Mouse (Mus musculus) left cerebral cortex, postnatal 25 days (tissue): ENCODE data around the gene Prss36. TPM values are rescaled to one million over a fixed set of nuclear protein-coding genes. Genes with fewer than 3 reads are reported as not detected.
A peak's percentile ranks its signal among the peaks of the same experiment; 100 is the strongest.
"Not testable (repeated sequence)": the region's sequence is repeated elsewhere in the genome, so short reads cannot be mapped to it uniquely, and the experiment has no call there.

Experiments
- DNase-seq, 2 experiments: peaks; one replicate each; pipeline ENCODE4 v3.0.0; 2022; ENCODE audit warnings: low spot score in 2 of 2, mixed read lengths in 1 of 2
- intact Hi-C: fragments of 180-260 bp; cut with DNase I; formaldehyde crosslinking; loops from one replicate; pipeline ENCODE4 v1.15.1; 2025
- total RNA-seq, 2 experiments: library from RNA; stranded (reverse); gene quantifications; 2 replicates each; pipeline ENCODE4 v1.2.3; 2021

The Prss36 gene
- 1 to 10 TPM; 8.0 to 9.3 TPM for total RNA-seq

DNA sequence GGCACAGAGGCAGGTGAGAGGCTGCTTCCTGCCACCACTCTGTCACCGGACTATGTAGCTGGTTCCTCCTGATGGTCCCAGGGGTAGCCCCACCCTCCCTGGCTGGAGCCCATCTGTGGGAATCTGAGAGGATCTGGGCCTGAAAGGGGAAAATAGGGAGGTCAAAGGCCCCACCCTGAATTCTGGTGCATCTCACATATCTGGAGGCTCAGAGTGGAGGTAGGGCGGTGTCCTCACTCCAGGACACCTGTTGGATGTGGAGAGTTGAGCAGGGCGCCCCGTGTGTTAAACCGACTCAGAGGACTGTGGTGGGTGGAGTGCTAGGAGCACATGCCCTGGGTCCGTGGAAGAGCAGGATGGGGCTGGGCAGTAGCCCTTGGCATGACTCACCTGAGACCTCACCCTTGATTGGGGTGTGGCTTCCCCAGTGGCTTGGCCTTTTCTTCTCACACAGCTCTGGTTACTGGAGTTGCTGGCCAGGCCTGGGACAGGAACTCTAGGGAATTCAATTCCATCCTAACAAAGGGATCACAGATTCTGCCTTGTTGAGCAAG, at the start of gene Prss36:
Gene Prss36 (minus strand): TSS at position 256 of the 554 bp plus-strand sequence.
- DNase-seq, result no peak
- intact Hi-C loops, result no loop called here

DNA sequence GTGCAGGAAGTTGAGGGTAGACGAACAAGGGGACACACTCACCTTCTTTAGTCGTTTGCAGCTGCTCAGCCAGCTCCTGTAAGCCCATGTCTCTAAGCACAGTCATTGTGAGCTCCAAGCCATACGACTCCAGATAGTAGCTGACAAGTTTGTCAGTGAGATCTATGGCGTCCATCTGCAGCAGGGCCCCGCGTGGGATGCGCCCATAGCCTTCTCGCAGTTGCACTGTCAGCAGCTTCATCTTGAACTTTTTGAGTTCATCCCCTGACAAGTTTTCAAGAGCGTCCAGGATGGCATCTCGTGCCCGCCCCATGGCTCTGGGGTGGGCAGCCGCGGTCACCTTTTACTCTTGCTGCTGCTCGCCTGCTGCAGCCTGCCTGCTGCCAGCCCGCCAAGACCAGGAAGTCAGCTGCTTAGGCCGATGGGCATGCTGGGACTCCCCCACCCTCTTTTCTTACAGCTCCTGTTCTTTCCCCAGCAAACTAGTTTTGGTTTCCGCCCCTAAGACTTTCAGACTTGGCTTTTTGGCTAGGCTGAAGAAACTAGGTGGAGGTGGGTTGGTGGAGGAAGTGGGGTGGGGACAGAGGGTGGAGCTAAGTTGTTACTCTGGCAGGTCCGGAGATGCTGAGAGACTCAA, 46.9 kb upstream of the Prss36 start, which contains the start of gene Pycard:
Gene Pycard (minus strand): TSS at position 527 of the 637 bp plus-strand sequence.
- intact Hi-C loops, result loop anchor here (5.0 kb wide), 1 partner anchor 214 kb away; the partner anchor contains the start of gene Cox6a2
- DNase-seq, result peak; percentile 33 to 34

DNA sequence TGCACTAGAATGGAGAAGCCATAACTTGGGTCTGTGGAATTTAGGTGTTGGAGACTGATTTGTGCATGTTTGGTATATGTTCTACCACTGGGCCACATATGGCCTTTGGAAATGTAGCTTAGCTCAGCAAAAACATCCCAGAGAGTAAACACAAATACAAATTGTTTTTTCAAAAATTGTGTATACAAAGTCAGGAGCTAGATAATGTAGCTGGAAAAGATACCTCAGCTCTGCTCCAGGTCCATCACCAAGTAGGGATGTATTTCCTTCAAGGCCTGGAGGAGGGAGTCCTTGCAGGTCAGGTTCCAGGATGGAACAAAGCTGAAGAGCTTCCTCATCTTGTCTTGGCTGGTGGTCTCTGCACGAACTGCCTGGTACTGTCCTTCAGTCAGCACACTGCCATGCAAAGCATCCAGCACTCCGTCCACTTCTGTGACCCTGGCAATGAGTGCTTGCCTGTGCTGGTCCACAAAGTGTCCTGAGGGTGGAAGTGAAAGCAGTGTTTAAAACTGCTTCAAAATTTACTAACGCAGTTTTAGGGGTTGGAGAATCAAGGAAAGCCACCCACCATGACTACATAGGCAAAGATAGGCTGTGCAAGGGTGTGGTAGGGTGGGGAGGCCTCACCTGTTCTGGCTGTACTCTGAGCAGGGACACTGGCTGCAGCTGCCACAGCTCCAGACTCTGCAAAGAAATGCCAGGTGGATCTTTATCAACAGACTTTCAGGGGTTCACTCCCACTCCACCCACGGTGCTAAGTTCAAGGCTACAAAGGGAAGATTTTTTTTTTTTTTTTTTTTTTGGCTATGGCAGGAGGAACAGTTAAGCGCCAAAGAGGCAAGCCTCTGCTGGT, 46.2 kb upstream of the Prss36 start:
- no peak for DNase-seq
- intact Hi-C loops, result loop anchor here (5.0 kb wide), 1 partner anchor 215 kb away; the partner anchor contains the start of gene Cox6a2

DNA sequence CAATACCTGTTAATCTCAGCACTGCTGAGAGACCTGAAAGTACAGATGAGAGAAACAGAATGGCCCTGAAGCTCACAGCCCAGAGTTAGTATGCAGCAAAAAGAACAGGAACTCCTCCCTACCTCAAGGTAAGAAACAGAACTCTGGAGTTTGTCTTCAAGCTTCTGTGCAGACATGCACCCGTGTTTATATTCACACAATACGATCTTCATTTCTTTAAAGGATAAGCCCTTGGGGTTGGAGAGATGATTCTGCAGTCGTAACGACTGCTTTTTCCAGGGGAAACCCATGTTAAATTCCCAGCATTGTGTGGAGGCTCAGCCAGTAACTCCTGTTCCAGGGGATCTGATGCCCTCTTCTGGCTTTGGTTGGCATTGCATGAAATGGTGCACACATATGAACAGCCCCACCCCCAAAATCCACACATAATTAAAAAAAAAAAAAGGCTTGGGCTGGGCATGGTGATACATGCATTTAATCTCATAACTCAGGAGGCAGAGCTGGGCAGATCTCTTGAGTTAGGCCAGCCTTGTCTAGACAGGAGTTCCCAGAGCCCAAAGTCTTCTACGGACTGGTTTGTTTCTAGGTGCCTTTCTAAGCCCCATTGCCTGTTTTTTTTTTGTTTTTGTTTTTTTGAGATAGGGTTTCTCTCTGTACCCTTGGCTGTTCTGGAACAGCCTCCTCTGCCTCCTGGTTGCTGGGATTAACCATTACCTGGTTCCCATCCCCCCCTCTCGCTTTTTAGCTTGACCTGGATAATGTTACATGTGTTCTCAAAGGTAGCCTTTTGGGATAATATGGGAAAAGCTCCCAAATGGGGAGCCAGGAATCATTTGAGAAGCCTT, 45.3 kb upstream of the Prss36 start:
- peak; percentile 65 to 71 for DNase-seq
- intact Hi-C loops, result loop anchor here (5.0 kb wide), 1 partner anchor 215 kb away; the partner anchor contains the start of gene Cox6a2

DNA sequence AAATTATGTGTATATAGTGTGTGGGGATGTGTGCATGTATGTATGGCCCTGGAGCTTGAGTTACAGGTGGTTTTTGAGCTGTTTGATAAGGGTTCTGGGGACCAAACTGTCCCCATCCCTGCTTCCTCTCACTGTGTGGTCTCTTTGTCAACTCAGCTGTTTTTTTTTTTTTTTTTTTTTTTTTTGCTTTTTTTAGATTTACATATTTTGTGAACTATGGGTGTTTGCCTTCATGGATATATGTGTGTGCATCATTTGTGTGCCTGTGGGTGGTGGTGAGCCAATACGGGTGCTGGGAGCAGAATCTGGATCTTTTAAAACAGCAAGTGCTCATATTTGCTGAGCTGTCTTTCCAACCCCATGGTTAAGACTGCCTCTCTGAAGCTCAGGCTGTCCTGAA, 42.4 kb upstream of the Prss36 start:
- DNase-seq, result no peak
- intact Hi-C loops, result no loop called here

DNA sequence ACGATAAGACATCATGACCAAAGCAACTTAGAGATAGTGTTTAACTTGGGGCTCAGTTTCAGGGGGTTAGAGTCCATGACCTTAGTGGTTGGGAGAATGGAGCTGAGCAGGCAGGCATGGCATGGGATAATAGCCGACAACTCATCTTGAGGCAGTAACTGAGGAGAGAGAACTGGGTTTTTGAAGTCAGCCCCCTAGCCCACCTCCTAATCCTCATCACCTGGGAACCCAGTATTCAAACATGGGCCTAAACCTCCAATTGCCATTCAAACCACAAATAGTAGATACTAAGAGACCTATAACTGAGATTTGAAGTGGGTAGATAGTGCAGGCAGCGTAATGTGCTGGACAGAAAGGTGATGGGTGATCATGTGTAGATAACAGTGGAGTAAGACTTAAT, 34.1 kb upstream of the Prss36 start:
- no peak for DNase-seq
- intact Hi-C loops, result no loop called here

DNA sequence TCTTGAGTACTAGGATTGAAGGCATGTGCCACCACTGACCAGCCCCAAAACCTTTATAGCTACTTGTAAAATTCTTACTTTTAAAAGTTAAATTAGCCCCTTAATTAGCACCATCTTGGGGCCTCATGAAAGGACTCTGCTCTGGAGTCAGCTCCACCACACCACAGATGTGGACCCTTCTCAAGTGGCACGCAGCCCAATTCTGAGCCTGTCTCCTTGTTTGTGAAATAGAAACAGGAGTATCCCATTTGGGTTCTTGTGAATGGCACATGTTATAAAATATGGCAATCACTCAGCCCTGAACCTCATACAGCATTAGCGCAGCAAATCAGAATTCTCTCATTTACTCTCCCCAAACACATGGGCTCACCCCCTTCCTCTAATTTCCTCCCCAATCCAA, 32.3 kb upstream of the Prss36 start:
- no peak for DNase-seq
- intact Hi-C loops, result no loop called here

DNA sequence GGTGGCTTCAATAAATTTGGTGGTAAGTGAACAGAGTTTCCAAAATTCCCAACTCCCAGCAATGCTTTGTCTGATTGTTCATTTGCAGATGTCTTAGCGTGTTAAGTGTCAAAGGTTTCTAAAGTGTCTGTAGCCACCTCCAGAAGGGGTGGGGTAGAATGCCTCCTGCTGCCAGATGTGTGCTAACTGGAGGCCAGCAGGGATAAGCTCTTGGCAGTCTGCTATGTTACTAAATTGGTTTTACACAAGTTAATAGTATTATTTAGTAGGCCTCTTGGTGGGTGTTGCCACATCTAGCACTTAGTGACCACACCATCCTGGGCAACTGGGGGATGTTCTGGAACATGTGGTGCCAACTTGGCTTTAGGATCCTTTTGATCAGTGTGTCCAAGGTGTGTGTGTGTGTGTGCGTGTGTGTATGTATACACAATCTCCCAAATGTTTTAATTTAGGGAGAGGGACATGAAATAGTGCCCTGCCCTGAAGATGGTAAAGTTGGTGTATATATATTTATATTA, 27.9 kb upstream of the Prss36 start:
- DNase-seq, result no peak
- intact Hi-C loops, result no loop called here

DNA sequence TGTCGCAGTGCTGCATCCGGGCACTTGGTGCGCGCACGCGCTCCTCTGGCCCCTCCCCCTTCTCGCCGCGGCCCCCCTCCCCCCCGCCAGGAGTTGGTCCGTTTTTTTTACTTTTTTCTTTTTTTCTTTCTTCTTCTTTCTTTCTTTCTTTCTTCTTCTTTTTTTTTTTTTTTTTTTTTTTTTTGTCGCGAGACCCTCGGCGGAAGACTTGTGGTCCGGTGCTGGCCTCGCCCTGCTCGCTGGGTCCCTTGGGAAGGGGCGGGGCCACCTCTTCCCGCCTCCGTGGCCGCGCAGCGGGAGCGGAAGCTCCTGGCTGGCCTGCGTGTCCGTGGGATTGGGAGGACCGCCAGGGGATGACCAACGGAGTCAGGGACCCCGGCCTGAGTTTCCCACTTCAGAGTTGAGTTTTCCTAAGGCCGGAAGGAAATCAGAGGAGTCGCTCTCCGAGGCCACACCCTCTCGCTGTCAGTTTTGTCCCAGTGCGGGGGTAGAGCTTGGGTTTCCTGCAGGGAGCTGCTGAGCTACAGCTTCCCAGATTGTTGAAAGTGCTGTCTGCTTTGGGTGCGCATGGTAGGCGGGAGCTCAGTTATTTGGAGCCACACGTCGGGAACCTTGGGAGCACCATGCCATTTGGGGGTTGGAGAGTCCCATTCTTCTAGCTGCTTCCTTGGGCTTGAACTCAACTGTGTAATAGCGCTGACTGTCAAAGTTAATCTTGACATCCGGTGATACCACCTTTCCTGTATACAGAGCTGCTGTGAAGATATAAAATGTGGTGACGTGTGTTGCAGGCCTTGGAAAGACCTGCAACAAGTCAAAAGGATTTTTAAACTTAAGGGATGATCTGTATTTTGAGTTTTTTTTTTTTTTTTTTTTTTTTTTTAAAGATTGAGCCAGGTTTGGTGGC, 21.6 kb upstream of the Prss36 start:
- intact Hi-C loops, result no loop called here

DNA sequence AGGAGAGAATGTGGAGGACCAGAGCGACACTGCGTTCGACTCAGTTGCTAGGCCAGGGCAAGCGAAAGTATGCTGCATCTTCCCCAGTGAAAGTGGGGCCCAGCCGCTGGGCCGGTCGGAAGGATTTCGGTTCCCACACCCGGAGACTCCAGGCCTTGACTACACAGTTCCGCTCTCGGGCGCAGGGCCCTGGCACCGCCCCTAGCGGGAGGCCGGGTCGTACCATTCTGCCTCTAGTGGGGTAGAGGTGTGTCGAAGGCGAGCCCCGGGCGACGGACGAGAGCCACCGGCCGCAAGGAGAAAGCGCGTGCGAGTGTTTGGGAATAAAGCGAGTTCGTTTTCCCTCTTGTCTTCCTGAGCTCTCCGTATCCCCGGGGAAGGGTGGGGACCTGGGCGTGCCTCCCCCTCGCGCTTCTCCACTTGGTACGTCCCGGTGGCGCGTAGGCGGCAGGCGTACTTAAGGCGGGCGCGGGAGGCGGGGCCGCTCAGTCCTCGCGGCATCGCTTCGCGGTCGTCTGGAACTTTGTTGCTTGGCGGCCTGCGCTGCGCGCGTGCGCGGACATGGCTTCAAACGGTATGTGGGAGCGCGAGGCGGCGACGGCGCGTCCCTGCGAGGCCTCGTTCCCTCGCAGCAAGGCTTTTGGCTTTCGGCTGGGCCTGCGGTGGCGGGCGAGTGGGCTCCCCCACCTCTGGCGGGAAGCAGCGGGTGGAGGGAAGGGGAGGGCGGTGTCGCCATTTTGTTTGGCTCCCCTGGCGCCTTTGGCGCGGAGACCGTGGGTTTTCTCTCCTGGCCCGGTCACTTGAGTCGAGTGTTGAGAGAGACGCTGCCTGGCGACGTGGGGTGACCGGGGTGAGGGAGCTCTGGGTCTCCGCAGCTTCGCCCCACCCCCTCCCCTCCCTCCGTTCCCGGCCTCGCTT, 20.7 kb upstream of the Prss36 start, which contains the start of gene Fus:
Gene Fus (plus strand): TSS at position 454 of the 918 bp plus-strand sequence.
- DNase-seq, result peak; percentile 95
- intact Hi-C loops, result no loop called here

More for the DNA sequence above, 21.6 kb upstream of the Prss36 start:
- DNase-seq, result peak; percentile 60 to 74

DNA sequence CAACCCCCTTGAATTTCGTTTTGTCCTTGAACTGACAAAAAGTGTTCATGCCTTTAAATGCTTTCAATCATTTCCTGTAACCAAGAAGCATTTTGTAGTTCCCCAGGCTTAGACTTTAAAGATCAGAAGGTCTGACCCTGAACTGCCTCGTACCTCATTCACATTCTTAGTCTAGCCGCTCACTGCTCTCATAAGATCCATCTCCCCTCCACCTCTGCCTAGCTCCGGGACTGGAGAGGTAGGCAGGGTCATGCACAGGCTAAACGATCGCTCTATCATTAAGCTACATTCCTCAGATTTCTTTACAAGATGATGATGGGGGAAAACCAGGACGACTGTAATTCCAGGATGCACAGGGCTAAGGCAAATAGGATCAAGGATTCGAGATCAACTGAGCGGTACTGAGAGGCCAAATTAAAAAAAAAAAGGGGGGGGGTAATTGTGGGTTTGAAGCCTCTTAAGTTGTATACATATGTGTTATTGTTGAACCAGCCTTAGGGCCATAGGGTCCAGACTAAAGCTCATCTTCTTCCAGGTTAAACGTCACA, 19.9 kb upstream of the Prss36 start:
- intact Hi-C loops, result no loop called here
- DNase-seq, result no peak

DNA sequence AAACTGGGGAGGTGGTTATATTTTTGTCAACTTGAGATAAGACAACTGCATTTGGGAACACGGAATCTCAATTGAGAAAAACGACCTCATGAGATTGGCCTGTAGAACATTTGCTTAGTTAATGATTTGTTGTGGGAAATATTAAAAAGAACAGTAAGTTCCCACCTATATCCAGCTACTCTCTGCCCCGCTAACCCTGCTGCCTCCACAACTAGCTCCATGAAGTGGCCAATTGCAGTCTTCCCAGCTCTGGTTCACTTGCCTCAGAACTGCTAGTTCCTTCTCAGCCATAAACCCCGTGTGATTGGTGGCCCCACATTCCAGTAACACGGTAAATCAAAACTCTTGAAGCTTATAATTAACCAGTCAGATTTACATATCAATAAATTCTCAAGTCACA, 12.8 kb upstream of the Prss36 start:
- intact Hi-C loops, result no loop called here
- DNase-seq, result no peak

DNA sequence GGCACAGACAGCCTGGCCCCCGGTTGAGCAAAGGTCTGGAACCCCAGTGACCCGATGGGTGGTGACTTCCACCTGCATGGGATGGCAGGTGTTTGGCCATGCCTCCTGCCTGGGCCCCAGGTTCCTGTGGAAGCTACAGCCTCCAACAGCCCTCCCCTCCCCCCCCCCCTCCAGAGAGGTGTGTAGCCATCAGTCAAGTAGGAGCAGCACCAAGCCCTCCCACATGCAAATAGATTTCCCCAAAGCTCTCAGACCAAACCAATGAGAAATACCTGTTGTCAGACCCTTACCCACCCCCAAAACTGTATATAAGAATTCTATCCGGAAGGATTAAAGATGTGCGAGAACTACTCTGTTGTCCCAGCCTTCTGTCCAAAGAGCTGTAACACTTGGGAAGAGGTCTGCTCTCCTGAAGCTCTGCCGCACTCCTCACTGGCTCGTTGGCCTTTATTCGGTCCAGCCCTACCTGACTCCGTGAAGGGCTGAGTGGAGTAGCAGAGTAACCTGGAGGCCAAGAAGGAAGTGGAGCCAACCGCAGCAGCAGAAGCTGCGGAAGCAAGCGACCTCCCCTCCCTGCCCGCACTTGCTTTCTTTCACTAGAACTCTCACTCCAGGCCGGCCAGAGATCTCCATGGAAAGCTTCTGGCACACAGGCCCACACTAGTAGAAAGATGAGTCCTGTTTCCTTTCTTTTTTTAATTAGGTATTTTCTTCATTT, 6.5 kb upstream of the Prss36 start:
- intact Hi-C loops, result no loop called here
- DNase-seq, result no peak

DNA sequence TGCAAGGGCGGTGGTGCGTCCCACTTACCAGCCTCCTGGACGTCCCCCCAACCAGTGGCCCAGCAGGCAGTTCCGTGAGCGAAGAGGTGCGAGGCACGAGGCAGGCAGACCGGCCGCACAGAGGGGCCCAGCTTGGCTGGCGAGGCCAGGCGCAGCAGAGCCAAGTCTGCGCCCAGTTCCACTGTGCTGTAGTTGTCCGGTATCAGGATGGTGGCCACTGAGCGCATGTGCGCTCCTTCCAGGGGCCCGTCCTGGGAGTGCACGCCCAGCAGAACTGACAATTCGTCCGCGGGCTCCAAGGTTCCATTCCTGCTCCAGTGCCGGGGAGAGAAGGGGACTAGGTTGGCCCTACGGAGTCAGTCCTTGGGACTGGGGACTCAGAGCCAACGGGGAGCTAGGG, 1.9 kb downstream of the Prss36 start:
- no peak for DNase-seq
- intact Hi-C loops, result no loop called here

DNA sequence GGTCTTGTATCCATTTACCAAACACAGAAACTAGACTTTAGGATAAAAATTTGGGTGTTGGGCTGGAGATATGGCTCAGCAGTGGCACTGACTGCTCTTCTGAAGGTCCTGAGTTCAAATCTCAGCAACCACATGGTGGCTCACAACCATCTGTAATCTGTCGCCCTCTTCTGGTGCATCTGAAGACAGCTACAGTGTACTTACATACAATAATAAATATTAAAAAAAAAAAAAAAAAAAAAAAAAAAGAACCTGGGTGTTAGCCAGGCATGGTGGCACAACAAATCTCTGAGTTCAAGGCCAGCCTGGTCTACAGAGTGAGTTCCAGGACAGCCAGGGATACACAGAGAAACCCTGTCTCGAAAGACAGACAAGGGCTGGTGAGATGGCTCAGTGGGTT, 4.4 kb downstream of the Prss36 start:
- DNase-seq, intact Hi-C loops: not testable (repeated sequence)

DNA sequence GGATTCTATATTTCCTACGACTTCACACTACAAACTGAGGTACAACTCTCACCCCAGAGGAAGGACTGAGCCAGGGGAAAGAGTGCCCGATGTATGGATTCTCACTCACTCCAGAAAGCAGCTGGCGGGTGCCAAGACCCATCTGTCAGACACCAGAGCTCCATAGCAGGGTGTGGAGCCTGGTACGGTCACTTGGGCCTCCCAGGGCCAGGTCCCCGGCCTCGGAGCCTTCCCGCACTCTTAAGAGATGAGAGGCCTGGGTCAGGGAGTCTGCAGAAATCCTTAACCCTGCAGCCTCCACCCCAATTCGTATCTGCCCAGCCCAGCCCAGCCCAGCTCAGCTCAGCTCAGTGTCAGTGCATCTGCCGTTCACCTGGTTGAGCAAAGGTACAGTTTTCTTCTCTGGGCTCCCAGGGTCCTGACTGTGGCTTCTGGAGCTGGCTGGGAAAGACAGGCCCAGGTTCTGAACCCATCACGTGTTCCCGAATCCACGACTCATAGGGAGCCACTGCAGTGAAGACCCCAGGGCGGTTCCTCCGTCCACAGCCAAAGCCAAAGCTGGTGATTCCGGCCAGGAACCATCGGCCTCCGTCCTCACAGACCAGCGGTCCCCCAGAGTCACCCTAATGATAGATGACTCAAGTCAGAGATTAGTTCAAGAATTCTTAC, 10.2 kb downstream of the Prss36 start:
- intact Hi-C loops, result loop anchor here (5.0 kb wide), 1 partner anchor 164 kb away; no protein-coding TSS in a partner anchor

More for the DNA sequence above, 10.2 kb downstream of the Prss36 start:
- DNase-seq, result no peak
